Mouse (Mus musculus): ENCODE measurements around the gene Loxl1. TPM values are rescaled to one million over a fixed set of nuclear protein-coding genes. Genes with fewer than 3 reads are reported as not detected.

Loxl1 gene
- polyA plus RNA-seq, 1 experiment, result not detected

DNA sequence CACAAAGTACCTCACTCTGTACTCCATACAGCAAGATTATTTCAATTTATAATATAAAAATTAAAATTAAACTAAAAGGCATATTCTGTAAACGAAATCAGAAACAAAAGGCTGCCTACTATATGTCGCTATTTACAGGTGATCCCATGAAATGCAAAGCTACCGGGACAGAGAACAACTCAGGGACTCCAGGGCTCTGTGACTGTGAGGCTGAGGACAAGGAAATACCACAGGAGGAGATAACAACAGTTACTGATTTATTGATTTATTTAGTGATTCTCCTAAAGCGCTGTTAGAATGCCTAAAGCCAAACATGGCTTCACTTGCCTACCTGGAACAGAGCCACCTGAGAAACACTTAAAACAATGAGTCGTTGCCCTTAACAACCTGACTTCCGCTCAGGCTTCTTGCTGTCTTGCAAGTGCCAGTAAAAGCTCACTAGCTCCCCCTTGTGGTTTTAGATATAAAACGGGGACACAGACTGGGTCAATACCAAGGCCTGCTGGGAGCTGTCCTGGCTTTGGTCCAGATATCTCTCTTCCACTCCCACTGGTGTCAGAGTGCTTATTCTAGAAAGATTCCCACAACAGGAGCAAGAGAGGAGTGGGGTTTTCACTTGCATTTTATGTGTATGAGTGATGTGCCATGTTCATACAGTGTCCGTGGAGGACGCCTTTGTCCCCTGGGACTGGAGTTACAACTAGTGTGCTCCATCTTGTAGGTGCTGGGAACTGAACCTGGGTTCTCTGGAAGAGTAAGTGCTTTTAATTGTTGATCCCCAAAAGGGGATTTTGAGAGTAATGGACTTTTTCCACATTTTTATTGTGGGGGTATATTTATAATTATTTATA, 32.5 kb downstream of the Loxl1 start:
- Histone ChIP-seq H3K27me3 (replicated peaks) (peaks cover 8% of the 10 kb centered on the region), H3K4me3 (replicated peaks) (no peak overlapping the region), H3K4me1 (peaks cover 48% of the 10 kb centered on the region), H3K9me3 (no peaks in the 10 kb centered on the region), H3K36me3 (replicated peaks; ENCODE audit: low read length) (no peaks in the 10 kb centered on the region)
- TF ChIP-seq GATA1 (IDR thresholded peaks at IDR 0.05; ENCODE audit: borderline replicate concordance, low read length), result no peak
- TF ChIP-seq FLI1 (IDR thresholded peaks at IDR 0.05; ENCODE audit: low read length), result no peak

DNA sequence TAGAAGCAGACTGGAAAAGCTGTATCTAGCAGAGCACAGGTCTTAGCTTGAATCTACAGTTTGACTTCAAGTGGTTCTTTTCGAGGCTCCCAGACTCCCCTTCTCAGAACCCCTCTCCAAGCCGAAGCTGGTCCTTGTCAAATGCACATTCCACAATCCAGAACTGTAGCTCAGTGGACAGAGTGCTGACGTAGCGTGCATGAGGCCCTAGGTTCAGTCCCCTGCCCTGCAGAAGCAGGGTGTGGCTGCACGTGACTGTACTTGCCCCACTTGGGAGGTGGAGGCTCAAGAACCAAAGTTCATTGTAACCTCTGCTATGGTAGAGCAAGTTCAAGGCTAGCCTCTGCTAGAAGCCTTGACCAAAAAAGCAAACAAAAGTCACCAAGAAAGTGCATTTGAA, 33.2 kb downstream of the Loxl1 start:
- H3K9me3 ChIP-seq, result no peaks in the 10 kb centered on the region
- TF ChIP-seq GATA1 (IDR thresholded peaks at IDR 0.05; ENCODE audit: borderline replicate concordance, low read length) (no peak), FLI1 (IDR thresholded peaks at IDR 0.05; ENCODE audit: low read length) (no peak)
- peaks cover 4% of the 10 kb centered on the region for H3K27me3 ChIP-seq (replicated peaks)
- peaks cover 52% of the 10 kb centered on the region for H3K4me1 ChIP-seq
- H3K36me3 ChIP-seq (replicated peaks; ENCODE audit: low read length), result no peaks in the 10 kb centered on the region
- H3K4me3 ChIP-seq (replicated peaks), result no peak overlapping the region

DNA sequence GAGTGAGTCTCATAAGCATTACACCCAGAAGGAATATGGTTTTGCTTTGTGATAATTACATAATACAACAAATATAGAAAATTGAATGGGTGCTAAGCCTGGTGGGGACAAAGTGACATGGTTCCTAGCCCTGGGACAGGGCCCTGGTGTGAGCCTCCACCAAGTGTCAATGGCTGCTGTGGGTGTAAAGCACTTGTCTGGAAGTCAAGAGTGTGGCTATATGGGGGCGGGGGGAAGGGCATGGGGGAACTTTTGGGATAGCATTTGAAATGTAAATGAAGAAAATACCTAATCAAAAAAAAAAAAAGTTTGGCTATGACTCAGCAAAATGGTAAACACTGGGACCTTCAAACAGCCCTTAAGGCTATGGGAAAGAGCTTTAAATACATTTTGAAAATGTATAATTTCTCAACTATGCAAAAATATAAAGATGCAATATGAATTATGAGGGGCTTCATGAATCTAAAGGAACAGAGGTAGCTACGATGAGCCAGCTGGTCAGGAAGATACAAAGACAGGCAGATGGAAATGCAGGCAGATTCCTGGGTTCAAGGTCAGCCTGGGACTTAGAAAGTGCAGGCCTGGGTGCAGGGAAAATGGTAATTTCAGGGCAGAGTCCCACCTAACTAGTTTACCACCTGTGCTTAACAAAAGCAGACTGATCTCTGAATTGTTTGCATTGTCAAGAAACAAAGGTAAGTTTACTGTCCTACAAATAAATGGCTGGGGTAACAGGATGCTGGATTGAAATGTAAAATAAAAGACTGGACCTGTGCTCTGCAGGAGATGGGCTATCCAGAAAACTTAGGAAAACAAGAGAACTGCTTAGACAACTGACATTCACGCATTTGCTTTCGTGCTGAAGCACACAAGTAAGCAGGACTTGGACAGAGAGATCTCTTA, 33.9 kb downstream of the Loxl1 start:
- Histone ChIP-seq H3K27me3 (replicated peaks) (no peaks in the 10 kb centered on the region), H3K36me3 (replicated peaks; ENCODE audit: low read length) (no peaks in the 10 kb centered on the region), H3K4me1 (peaks cover 59% of the 10 kb centered on the region), H3K4me3 (replicated peaks) (no peak overlapping the region), H3K9me3 (no peaks in the 10 kb centered on the region)
- no peak for TF ChIP-seq GATA1 (IDR thresholded peaks at IDR 0.05; ENCODE audit: borderline replicate concordance, low read length)
- TF ChIP-seq FLI1 (IDR thresholded peaks at IDR 0.05; ENCODE audit: low read length), result no peak

DNA sequence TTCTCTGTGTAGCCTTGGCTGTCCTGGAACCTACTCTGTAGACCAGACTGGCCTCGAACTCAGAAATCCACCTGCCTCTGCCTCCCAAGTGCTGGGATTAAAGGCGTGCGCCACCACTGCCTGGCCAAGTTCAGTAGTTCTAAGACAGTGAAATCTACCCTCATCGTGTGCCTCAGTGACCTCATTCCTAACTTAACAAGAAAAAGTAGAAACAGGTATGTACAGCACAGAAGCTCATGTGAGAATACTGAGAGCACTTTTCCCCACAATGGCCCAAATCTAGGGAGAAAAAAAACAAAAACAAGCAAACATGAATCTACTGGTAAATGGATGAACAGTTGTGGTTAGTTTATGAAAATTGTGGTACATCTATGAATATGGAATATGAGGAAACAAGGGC, 34.7 kb downstream of the Loxl1 start:
- TF ChIP-seq FLI1 (IDR thresholded peaks at IDR 0.05; ENCODE audit: low read length) (no peak), GATA1 (IDR thresholded peaks at IDR 0.05; ENCODE audit: borderline replicate concordance, low read length) (no peak)
- H3K27me3 ChIP-seq (replicated peaks), result no peaks in the 10 kb centered on the region
- no peaks in the 10 kb centered on the region for H3K36me3 ChIP-seq (replicated peaks; ENCODE audit: low read length)
- no peaks in the 10 kb centered on the region for H3K9me3 ChIP-seq
- H3K4me3 ChIP-seq (replicated peaks), result no peak overlapping the region
- H3K4me1 ChIP-seq, result peaks cover 64% of the 10 kb centered on the region

DNA sequence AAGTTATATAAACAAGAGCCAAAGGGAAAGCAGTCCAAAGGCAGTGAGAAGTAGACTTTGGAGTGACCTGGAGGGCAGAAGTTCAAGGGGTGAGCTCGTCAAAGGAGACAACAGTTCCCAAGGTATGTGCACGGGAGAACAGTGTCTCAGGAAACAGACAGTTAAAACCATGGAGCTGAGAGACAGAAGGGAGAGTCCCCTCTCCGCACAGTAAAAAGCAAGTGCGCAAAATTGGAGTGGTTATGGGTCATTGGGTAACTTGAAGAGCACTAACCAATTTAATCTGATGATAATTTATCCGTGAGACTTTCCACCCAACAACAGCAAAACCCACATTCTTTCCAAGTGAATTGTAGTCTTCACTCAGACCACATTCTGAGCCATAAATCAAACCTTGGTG, 36.6 kb downstream of the Loxl1 start:
- TF ChIP-seq GATA1 (IDR thresholded peaks at IDR 0.05; ENCODE audit: borderline replicate concordance, low read length), result no peak
- no peak for TF ChIP-seq FLI1 (IDR thresholded peaks at IDR 0.05; ENCODE audit: low read length)
- Histone ChIP-seq H3K36me3 (replicated peaks; ENCODE audit: low read length) (no peaks in the 10 kb centered on the region), H3K4me1 (peaks cover 73% of the 10 kb centered on the region), H3K9me3 (no peaks in the 10 kb centered on the region), H3K27me3 (replicated peaks) (no peaks in the 10 kb centered on the region), H3K4me3 (replicated peaks) (peak overlapping the region; percentile 83)

DNA sequence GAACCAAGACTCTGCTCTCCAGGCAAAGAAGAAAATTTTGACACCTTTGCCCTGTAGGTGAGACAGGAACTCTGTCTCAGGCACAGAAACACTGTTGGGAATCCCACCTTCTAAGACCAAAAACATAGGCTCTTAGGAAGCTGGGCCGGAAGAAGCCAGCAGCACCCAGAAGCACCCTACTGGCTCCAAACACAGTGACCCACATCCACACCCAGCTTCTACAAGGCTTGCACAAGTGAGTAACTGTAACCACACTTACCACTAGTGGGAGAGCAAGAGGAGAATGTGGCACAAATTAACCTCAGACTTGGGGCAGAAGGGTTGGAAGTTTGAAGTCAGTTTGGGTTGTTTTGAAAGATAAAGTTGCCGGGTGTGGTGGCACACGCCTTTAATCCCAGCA, 37.2 kb downstream of the Loxl1 start:
- Histone ChIP-seq H3K4me3 (replicated peaks) (peak overlapping the region; percentile 91), H3K36me3 (replicated peaks; ENCODE audit: low read length) (no peaks in the 10 kb centered on the region), H3K9me3 (no peaks in the 10 kb centered on the region), H3K4me1 (peaks cover 75% of the 10 kb centered on the region), H3K27me3 (replicated peaks) (no peaks in the 10 kb centered on the region)
- TF ChIP-seq GATA1 (IDR thresholded peaks at IDR 0.05; ENCODE audit: borderline replicate concordance, low read length) (no peak), FLI1 (IDR thresholded peaks at IDR 0.05; ENCODE audit: low read length) (no peak)

DNA sequence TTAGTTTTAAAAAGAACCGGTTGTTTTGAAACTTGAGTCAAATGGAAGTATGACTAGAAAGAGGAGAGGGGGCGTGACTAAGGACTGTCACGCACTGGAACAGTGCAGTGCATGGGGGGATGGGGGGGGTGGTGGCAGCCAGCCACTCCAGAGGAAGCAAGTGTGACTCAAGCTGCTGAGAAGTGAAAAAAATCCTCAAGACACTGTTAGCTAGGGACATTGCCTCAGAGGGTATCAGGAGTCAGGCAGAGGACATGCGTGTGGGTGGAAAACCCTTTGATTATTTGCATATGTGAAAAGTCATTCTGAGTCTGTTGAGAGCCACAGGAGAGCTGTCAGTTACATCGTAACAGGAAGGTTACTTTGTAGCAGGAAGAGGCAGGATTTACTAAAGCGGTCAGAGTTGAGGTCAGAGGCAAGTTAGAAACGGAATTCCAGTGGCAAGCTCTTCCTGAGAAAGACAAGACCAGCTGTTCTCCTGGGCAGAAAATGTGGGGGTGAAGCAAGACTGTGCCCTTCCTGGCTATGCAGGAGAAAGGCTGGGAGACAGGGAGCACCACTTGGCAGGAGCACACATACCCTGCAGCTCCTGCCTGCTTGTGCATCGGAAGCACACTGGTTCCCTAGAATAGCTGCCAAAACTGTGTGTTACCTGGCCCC, 37.7 kb downstream of the Loxl1 start:
- H3K4me3 ChIP-seq (replicated peaks), result peak overlapping the region; percentile 91
- TF ChIP-seq FLI1 (IDR thresholded peaks at IDR 0.05; ENCODE audit: low read length) (peak; percentile 69; the same call in 1 of the 2 replicates), GATA1 (IDR thresholded peaks at IDR 0.05; ENCODE audit: borderline replicate concordance, low read length) (no peak)
- peaks cover 75% of the 10 kb centered on the region for H3K4me1 ChIP-seq

DNA sequence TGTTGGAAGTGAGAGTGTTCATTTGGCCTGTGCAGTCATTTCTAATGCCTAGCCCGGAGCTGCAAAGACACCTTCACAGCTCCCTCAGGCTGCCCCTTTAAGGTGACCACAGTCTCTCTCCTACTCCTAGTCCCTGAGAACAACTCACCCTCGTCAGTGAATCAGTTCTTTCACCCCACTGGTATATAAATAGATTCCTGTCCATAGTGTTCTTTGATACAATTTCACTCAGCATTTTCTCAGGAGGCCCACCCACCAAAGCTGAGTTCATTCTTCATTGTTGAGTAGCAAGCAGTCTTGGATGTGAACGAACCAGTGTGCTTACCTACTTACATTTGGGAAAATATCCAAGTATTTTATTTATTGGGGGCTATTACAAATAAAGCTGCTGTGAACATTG, 38.4 kb downstream of the Loxl1 start:
- Histone ChIP-seq H3K27me3 (replicated peaks) (no peaks in the 10 kb centered on the region), H3K4me3 (replicated peaks) (peak overlapping the region; percentile 91), H3K9me3 (no peaks in the 10 kb centered on the region), H3K36me3 (replicated peaks; ENCODE audit: low read length) (no peaks in the 10 kb centered on the region), H3K4me1 (peaks cover 69% of the 10 kb centered on the region)
- TF ChIP-seq GATA1 (IDR thresholded peaks at IDR 0.05; ENCODE audit: borderline replicate concordance, low read length) (no peak), FLI1 (IDR thresholded peaks at IDR 0.05; ENCODE audit: low read length) (no peak)

More for the DNA sequence above, 37.7 kb downstream of the Loxl1 start:
- Histone ChIP-seq H3K9me3 (no peaks in the 10 kb centered on the region), H3K36me3 (replicated peaks; ENCODE audit: low read length) (no peaks in the 10 kb centered on the region), H3K27me3 (replicated peaks) (no peaks in the 10 kb centered on the region)

DNA sequence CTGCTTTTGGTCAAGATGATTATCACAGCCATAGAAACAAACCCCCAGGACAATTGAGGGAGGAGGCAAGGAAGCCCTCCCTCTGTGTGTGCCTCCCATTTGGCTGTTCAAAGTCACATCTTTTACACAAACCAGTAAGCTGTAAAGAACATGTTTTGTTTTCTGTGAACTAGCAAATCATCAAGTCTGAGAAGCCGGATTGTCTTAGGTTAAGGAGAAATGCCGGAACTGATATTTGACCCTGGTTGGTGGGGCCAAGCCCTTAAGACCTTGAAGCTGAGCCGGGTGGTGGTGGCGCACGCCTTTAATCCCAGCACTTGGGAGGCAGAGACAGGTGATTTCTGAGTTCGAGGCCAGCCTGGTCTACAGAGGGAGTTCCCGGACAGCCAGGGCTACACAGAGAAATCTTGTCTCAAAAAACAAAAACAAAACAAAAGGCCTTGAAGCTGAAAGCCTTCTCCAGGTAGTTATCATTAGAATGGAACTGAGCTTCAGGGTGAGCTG, 38.8 kb downstream of the Loxl1 start:
- H3K9me3 ChIP-seq, result no peaks in the 10 kb centered on the region
- TF ChIP-seq GATA1 (IDR thresholded peaks at IDR 0.05; ENCODE audit: borderline replicate concordance, low read length) (no peak), FLI1 (IDR thresholded peaks at IDR 0.05; ENCODE audit: low read length) (no peak)
- H3K4me1 ChIP-seq, result peaks cover 69% of the 10 kb centered on the region

More for the DNA sequence above, 38.8 kb downstream of the Loxl1 start:
- Histone ChIP-seq H3K36me3 (replicated peaks; ENCODE audit: low read length) (no peaks in the 10 kb centered on the region), H3K27me3 (replicated peaks) (no peaks in the 10 kb centered on the region), H3K4me3 (replicated peaks) (peak overlapping the region; percentile 91)
